Mouse (Mus musculus): ENCODE measurements around the gene Pcolce2.

The Pcolce2 gene

GRCm38 (mm10) chr9:95705371-95705770 lies 68.0 kb downstream of the Pcolce2 start:
- peak; percentile 15 for DNase-seq (ENCODE audit: low read depth, low spot score)

- no peak for DNase-seq (ENCODE audit: low read depth, low spot score)
These were observed 71.5 kb downstream of the Pcolce2 start for GRCm38 (mm10) chr9:95708943-95709342.

DNA sequence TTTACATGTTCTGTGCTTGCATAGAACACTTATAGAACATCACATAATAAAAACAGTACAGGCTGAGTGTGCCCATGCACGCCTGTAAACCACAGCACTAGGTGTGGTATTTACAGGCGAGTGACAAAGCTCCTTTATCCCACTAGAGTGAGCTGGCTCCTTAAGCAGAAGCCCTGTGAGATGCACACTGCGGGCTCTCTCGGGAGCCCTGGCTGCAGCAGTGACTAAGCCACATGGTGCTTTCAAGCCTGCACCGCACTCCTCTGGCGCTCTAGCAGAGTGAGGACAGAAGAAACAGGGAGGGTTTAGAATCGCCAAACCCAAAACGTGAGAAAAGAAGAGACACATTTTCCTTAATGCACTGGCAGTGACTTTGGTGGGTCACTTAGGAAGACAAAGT lies 75.2 kb downstream of the Pcolce2 start:
- peak; percentile 61 for DNase-seq (ENCODE audit: low read depth, low spot score)

DNA sequence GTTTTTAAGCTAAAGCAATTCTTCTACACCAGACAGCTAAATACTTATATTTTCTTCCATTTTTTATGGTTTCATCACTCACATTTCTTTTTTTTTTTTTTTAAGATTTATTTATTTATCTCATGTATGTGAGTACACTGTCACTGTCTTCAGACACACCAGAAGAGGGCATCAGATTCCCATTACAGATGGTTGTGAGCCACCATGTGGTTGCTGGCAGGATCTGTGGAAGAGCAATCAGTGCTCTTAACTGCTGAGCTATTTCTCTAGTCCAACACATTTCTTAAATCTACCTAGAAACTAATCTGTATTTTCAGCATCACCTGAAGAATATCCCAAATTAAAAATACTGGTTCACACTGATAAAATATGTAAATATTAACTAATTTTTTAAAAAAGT lies 98.8 kb downstream of the Pcolce2 start:
- peak; percentile 44 for DNase-seq (ENCODE audit: low read depth, low spot score)

- peak; percentile 19 for DNase-seq (ENCODE audit: low read depth, low spot score)
These were observed 107.6 kb downstream of the Pcolce2 start for GRCm38 (mm10) chr9:95744845-95745613.

DNA sequence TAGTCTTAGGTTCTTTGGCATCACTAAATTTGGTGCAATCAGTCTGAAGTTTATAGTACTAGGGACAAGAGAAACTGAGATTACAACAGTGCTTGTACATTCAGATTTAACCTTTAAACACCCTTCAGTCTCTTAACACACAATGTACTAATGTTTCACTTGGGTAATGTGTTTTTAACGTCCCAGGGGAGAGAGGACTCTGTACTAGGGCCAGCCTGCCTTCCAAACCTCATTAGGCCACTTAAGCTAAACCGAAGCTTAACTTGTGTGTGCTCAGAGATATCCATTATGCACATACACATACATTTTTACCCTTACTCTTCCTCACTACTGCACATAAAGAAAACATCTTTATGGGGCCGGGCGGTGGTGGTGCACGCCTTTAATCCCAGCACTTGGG lies 109.9 kb downstream of the Pcolce2 start:
- DNase-seq (ENCODE audit: low read depth, low spot score) = no peak
